In genomic region chr14:61971100-61972088, GRCm38 (mm10) we compare ENCODE assay signal across 10 mouse cellular contexts.
DNase-seq lines count a peak whose midpoint lies in the region; TF ChIP-seq lines count a peak whose summit lies in the region.
"Had no signal": no experiment of that assay in that cellular context is flagged by ENCODE, and none has a peak within 500 bp of the region (broad histone marks: within the 10 kb centered on the region; RNA-seq: fewer than 3 reads in every experiment).

No protein-coding gene starts in this region.

- TF ChIP-seq CTCF in bone marrow, adult 2 months (IDR thresholded peaks at IDR 0.05; ENCODE audit: control insufficient read depth, insufficient read depth, low read length) = no peak

- peak overlapping the region; percentile 85 for H3K27ac ChIP-seq in bone marrow, adult 2 months (ENCODE audit: control insufficient read depth, insufficient read depth, low read depth, low read length, poor library complexity)
- H3K27ac ChIP-seq: midbrain, embryonic 12.5 days had no signal

- DNase-seq in adrenal gland, adult (ENCODE audit: inconsistent age in 2 of 2, low spot score in 1 of 2) = peak; percentile 12 to 33
- no peak for DNase-seq in adrenal gland, adult 18-20 months (ENCODE audit: low spot score in 2 of 2)
- peak; percentile 39 for DNase-seq in kidney, postnatal 14 days
- peak; percentile 49 to 51 for DNase-seq in lung, postnatal 4 days
- peak; percentile 78 for DNase-seq in thymus, postnatal 0 days (ENCODE audit: low spot score)
- DNase-seq in cerebellum, adult 11 months = no peak
- DNase-seq in cerebellum, adult 9-11 months = no peak

- H3K4me3 ChIP-seq in bone marrow, adult 2 months (replicated peaks; ENCODE audit: control insufficient read depth, low read depth, low read length) = peak overlapping the region; percentile 39
- H3K4me3 ChIP-seq: erythroblast, embryonic 14.5 days; midbrain, embryonic 12.5 days had no signal

- H3K4me1 ChIP-seq in bone marrow, adult 2 months (ENCODE audit: control insufficient read depth, insufficient read depth, low read length) = peaks cover 3% of the 10 kb centered on the region
- H3K4me1 ChIP-seq: midbrain, embryonic 12.5 days had no signal

- no peak for TF ChIP-seq POLR2A in bone marrow, adult 2 months (IDR thresholded peaks at IDR 0.05; ENCODE audit: borderline replicate concordance, control insufficient read depth, low read depth, low read length)

- WGBS in bone marrow, adult 2 months = 5% methylated on average over 14 of the region's 14 CpGs

Comparison
In these comparisons a context has a peak if more than half of its experiments do, and no peak if none do; other contexts are left out.
1. DNase-seq: peak in adrenal gland, adult (2 of 2), kidney, postnatal 14 days (single experiment), lung, postnatal 4 days (2 of 2) and thymus, postnatal 0 days (single experiment); none in adrenal gland, adult 18-20 months (0 of 2), cerebellum, adult 11 months (single experiment) and cerebellum, adult 9-11 months (single experiment).